20 mouse cellular contexts compared by ENCODE assay signal in the genomic region with DNA sequence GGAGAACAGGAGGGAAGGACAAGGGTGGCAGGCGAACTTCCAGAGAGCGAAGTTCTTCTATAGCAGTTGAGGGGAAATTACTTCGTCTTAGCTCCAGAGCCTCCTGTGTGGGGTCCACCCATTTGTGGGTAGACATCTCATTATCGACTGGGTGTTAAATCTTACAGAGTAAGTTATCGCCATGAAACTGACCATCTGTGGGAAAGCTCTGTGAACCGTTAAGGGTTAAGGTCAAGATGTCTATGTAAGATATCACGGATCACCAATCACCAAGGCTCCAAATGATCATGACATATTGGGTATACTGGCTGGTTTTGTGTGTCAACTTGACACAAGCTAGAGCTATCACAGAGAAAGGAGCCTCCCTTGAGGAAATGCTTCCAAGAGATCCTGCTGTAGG. TPM values are rescaled to one million over a fixed set of nuclear protein-coding genes. Genes with fewer than 3 reads are reported as not detected.
DNase-seq lines count a peak whose midpoint lies in the region; ATAC-seq and TF ChIP-seq lines count a peak whose summit lies in the region.
"Had no signal": no experiment of that assay in that cellular context is flagged by ENCODE, and none has a peak within 500 bp of the region (broad histone marks: within the 10 kb centered on the region; RNA-seq: fewer than 3 reads in every experiment).

No protein-coding gene starts in this region.

- peak; percentile 59; the same call in 1 of the 2 replicates for ATAC-seq in erythroid progenitor cell, adult 5-6 weeks (replicated peaks; ENCODE audit: low FRiP score, poor library complexity, severe bottlenecking)
- ATAC-seq in liver, embryonic 13.5 days (ENCODE audit: low read depth) = peak; percentile 87
- ATAC-seq in liver, postnatal 0 days = 0 out of 2 replicates have a peak, but pooled peaks have one; percentile 38
- ATAC-seq in forebrain, embryonic 14.5 days = no peak
- ATAC-seq: forebrain, embryonic 16.5 days had no signal

- H3K4me3 ChIP-seq in liver, embryonic 13.5 days (replicated peaks) = no peak overlapping the region
- H3K4me3 ChIP-seq in liver, postnatal 0 days (ENCODE audit: low read depth, low read length) = no peak overlapping the region
- no peak overlapping the region for H3K4me3 ChIP-seq in forebrain, embryonic 14.5 days (ENCODE audit: low read depth, low read length)
- H3K4me3 ChIP-seq: embryonic facial prominence, embryonic 13.5 days; forebrain, embryonic 10.5 days; heart, embryonic 13.5 days; hindbrain, embryonic 15.5 days had no signal

- TF ChIP-seq CTCF in liver, postnatal 0 days (IDR thresholded peaks at IDR 0.05; ENCODE audit: low read depth) = no peak

- 0 out of 2 replicates have a peak, but pooled peaks cover 3% of the 10 kb centered on the region for H3K9me3 ChIP-seq in liver, embryonic 13.5 days (replicated peaks)
- H3K9me3 ChIP-seq in liver, postnatal 0 days (ENCODE audit: low read length) = no peaks in the 10 kb centered on the region
- H3K9me3 ChIP-seq in forebrain, embryonic 14.5 days (replicated peaks; ENCODE audit: control insufficient read depth, low read length) = 0 out of 2 replicates have a peak, but pooled peaks cover 4% of the 10 kb centered on the region
- H3K9me3 ChIP-seq: hindbrain, embryonic 15.5 days had no signal

- DNase-seq in liver, embryonic 13.5 days = peak; percentile 40
- no peak for DNase-seq in liver, postnatal 0 days
- no peak for DNase-seq in left cerebral cortex, adult 8-10 months (ENCODE audit: low spot score in 2 of 2)
- DNase-seq in yolk sac, embryonic 10.5 days (ENCODE audit: low spot score) = no peak
- DNase-seq in forebrain, embryonic 14.5 days (ENCODE audit: low spot score) = no peak
- no peak for DNase-seq in heart, adult 11 months
- DNase-seq: adrenal gland, postnatal 10 days; cerebellum, adult 11-12 months; cerebellum, adult 9-11 months; cerebellum, postnatal 36 days; gastrocnemius, postnatal 25 days; heart, postnatal 36 days had no signal

- TF ChIP-seq EP300 in liver, postnatal 0 days (IDR thresholded peaks at IDR 0.05; ENCODE audit: low read depth) = peak; percentile 83

- no peaks in the 10 kb centered on the region for H3K27me3 ChIP-seq in liver, embryonic 13.5 days
- no peaks in the 10 kb centered on the region for H3K27me3 ChIP-seq in liver, postnatal 0 days (ENCODE audit: insufficient read depth, low read length)
- no peaks in the 10 kb centered on the region for H3K27me3 ChIP-seq in forebrain, embryonic 14.5 days (replicated peaks; ENCODE audit: control insufficient read depth, insufficient read depth, low read length)
- H3K27me3 ChIP-seq: embryonic facial prominence, embryonic 13.5 days; heart, embryonic 13.5 days; hindbrain, embryonic 15.5 days had no signal

- H3K4me2 ChIP-seq in liver, embryonic 13.5 days = peak overlapping the region; percentile 40
- H3K4me2 ChIP-seq in liver, postnatal 0 days (ENCODE audit: low read depth, low read length) = no peak overlapping the region
- H3K4me2 ChIP-seq in forebrain, embryonic 14.5 days (ENCODE audit: low read length) = no peak overlapping the region
- H3K4me2 ChIP-seq: embryonic facial prominence, embryonic 13.5 days; heart, embryonic 13.5 days; hindbrain, embryonic 15.5 days had no signal

- no peaks in the 10 kb centered on the region for H3K36me3 ChIP-seq in liver, embryonic 13.5 days
- H3K36me3 ChIP-seq in liver, postnatal 0 days (replicated peaks; ENCODE audit: insufficient read depth, low read length) = no peaks in the 10 kb centered on the region
- H3K36me3 ChIP-seq in forebrain, embryonic 14.5 days (ENCODE audit: control insufficient read depth, insufficient read depth, low read length) = no peaks in the 10 kb centered on the region
- H3K36me3 ChIP-seq: embryonic facial prominence, embryonic 13.5 days; forebrain, embryonic 10.5 days; heart, embryonic 13.5 days; hindbrain, embryonic 15.5 days had no signal

- peak overlapping the region; percentile 26; the same call in 1 of the 2 replicates for H3K9ac ChIP-seq in liver, embryonic 13.5 days
- no peak overlapping the region for H3K9ac ChIP-seq in liver, postnatal 0 days (replicated peaks)
- H3K9ac ChIP-seq in forebrain, embryonic 14.5 days (ENCODE audit: low read length) = no peak overlapping the region
- H3K9ac ChIP-seq: embryonic facial prominence, embryonic 13.5 days; heart, embryonic 13.5 days; hindbrain, embryonic 15.5 days had no signal

- 27% methylated on average over 7 of the region's 7 CpGs for WGBS in liver, embryonic 13.5 days (ENCODE audit: insufficient replicate concordance)
- 62% methylated on average over 7 of the region's 7 CpGs for WGBS in liver, postnatal 0 days (ENCODE audit: insufficient replicate concordance)
- 95% methylated on average over 7 of the region's 7 CpGs for WGBS in forebrain, embryonic 14.5 days

- peaks cover 36% of the 10 kb centered on the region for H3K4me1 ChIP-seq in liver, embryonic 13.5 days (replicated peaks)
- no peaks in the 10 kb centered on the region for H3K4me1 ChIP-seq in liver, postnatal 0 days (ENCODE audit: insufficient read depth)
- H3K4me1 ChIP-seq in forebrain, embryonic 14.5 days (ENCODE audit: control insufficient read depth, insufficient read depth, low read length) = no peaks in the 10 kb centered on the region
- H3K4me1 ChIP-seq: embryonic facial prominence, embryonic 13.5 days; forebrain, embryonic 10.5 days; heart, embryonic 13.5 days; hindbrain, embryonic 15.5 days had no signal

- H3K27ac ChIP-seq in liver, embryonic 13.5 days = peak overlapping the region; percentile 65
- H3K27ac ChIP-seq in liver, postnatal 0 days (ENCODE audit: low read depth) = no peak overlapping the region
- H3K27ac ChIP-seq in forebrain, embryonic 14.5 days (ENCODE audit: low read depth, low read length) = no peak overlapping the region
- H3K27ac ChIP-seq: embryonic facial prominence, embryonic 13.5 days; forebrain, embryonic 10.5 days; heart, embryonic 13.5 days; hindbrain, embryonic 15.5 days had no signal

RNA-seq across cellular contexts. Expression of gene Mta3, which starts 21.5 kb away (rescaled TPM):
- 61.6 and 69.6 TPM in 2 replicates for total RNA-seq in erythroid progenitor cell, adult 5-6 weeks (2015; ENCODE audit: low replicate concordance)
- total RNA-seq in erythroid progenitor cell, adult 5-6 weeks (2017; ENCODE audit: low replicate concordance) = 57.6 and 59.2 TPM in 2 replicates
- 44.1 and 50.4 TPM in 2 replicates for polyA plus RNA-seq in liver, embryonic 13.5 days (2015; fragmentation: Nextera tagmentation; extraction: Ambion mirVana)
- 26.1 and 28.1 TPM in 2 replicates for polyA plus RNA-seq in liver, postnatal 0 days (2015; fragmentation: Nextera tagmentation; extraction: Ambion mirVana)
- 10 to 100 TPM; 89.8 to 96.1 (median 92.0) TPM for total RNA-seq in left cerebral cortex, adult 8-10 months (2022)
- 26.5 and 28.1 TPM in 2 replicates for polyA plus RNA-seq in forebrain, embryonic 14.5 days (2014; fragmentation: Nextera tagmentation; extraction: Ambion mirVana)

RNA-seq across cellular contexts. Expression of gene Kcng3, which starts 52.8 kb away (rescaled TPM):
- total RNA-seq in erythroid progenitor cell, adult 5-6 weeks (2015; ENCODE audit: low replicate concordance) = not detected in 2 replicates
- total RNA-seq in erythroid progenitor cell, adult 5-6 weeks (2017; ENCODE audit: low replicate concordance) = not detected in 2 replicates
- 0.03 TPM in 1 of 2 replicates, not detected in the other for polyA plus RNA-seq in liver, embryonic 13.5 days (2015; fragmentation: Nextera tagmentation; extraction: Ambion mirVana)
- polyA plus RNA-seq in liver, postnatal 0 days (2015; fragmentation: Nextera tagmentation; extraction: Ambion mirVana) = not detected in 2 replicates
- total RNA-seq in left cerebral cortex, adult 8-10 months (2022) = 10 to 100 TPM; 11.2 to 13.0 (median 11.9) TPM
- polyA plus RNA-seq in forebrain, embryonic 14.5 days (2014; fragmentation: Nextera tagmentation; extraction: Ambion mirVana) = not detected in 2 replicates
- total RNA-seq: gastrocnemius, postnatal 25 days; granulocyte monocyte progenitor cell, adult 5-6 weeks had no signal
- polyA plus RNA-seq: embryonic facial prominence, embryonic 13.5 days; forebrain, embryonic 10.5 days; heart, embryonic 13.5 days; heart, postnatal 0 days had no signal
